Mouse (Mus musculus): Measurements from ENCODE around the gene Dctn3. TPM values are rescaled to one million over a fixed set of nuclear protein-coding genes. Genes with fewer than 3 reads are reported as not detected.
A peak's percentile ranks its signal among the peaks of the same experiment; 100 is the strongest.

Gene Dctn3
- total and polyA plus RNA-seq, 3 experiments = 57.7 to 64.6 TPM; not detected in 1

- peak overlapping the region; percentile 75 for H3K9ac ChIP-seq (ENCODE audit: control insufficient read depth, low read depth, low read length, poor library complexity, severe bottlenecking)
Measured at GRCm38 (mm10) chr4:41756440-41756839, 33.5 kb upstream of the Dctn3 start.

GRCm38 (mm10) chr4:41755338-41756305, 32.7 kb upstream of the Dctn3 start, which contains the start of gene Sigmar1:
Gene Sigmar1, minus strand, starts transcription at chr4:41756157.
- Histone ChIP-seq H3K27ac (ENCODE audit: control insufficient read depth, low read depth, low read length) (peak within 1 kb of the TSS; percentile 70), H3K4me3 (ENCODE audit: control insufficient read depth in 1 of 2, insufficient read depth in 1 of 2, low read depth in 2 of 2, low read length in 2 of 2) (peak within 1 kb of the TSS; percentile 91 to 95), H3K4me1 (ENCODE audit: control insufficient read depth in 1 of 2, insufficient read depth in 2 of 2, low read length in 2 of 2) (peaks cover 2 to 7% of the 10 kb centered on the region in 2 experiments; a peak in 3 of 4 replicates), H3K27me3 (ENCODE audit: control insufficient read depth in 1 of 2, insufficient read depth in 2 of 2, low read length in 2 of 2) (no peaks in the 10 kb centered on the region), H3K9ac (ENCODE audit: control insufficient read depth, low read depth, low read length, poor library complexity, severe bottlenecking) (peak within 1 kb of the TSS; percentile 75), H3K79me2 (ENCODE audit: control insufficient read depth, insufficient read depth, low read length, poor library complexity) (peaks cover 1% of the 10 kb centered on the region; the same call in 1 of the 2 replicates), H3K36me3 (ENCODE audit: control insufficient read depth in 1 of 2, insufficient read depth in 2 of 2, low read length in 2 of 2) (no peaks in the 10 kb centered on the region; a peak in 1 of 4 replicates), H3K9me3 (replicated peaks; ENCODE audit: insufficient read depth, low read length) (no peaks in the 10 kb centered on the region)
- peak; percentile 91 for DNase-seq (ENCODE audit: low read depth, low spot score)
- peak; percentile 34 to 86; a peak in 3 of 4 replicates for TF ChIP-seq USF2 (IDR thresholded peaks at IDR 0.05; ENCODE audit: borderline replicate concordance in 1 of 2, insufficient read depth in 1 of 2, low read depth in 1 of 2, low read length in 2 of 2)
- 0 out of 2 replicates have a peak, but pooled peaks have one; percentile 8 for TF ChIP-seq MYC (IDR thresholded peaks at IDR 0.05; ENCODE audit: low read depth, low read length)
- no peak for TF ChIP-seq JUND (IDR thresholded peaks at IDR 0.05; ENCODE audit: low read depth, low read length)
- no peak for TF ChIP-seq NRF1 (IDR thresholded peaks at IDR 0.05; ENCODE audit: insufficient read depth, low read depth, low read length, poor library complexity, severe bottlenecking)
- TF ChIP-seq ZMIZ1 (IDR thresholded peaks at IDR 0.05; ENCODE audit: low read depth, low read length) = no peak
- TF ChIP-seq MXI1 (IDR thresholded peaks at IDR 0.05; ENCODE audit: low read depth, low read length) = peak; percentile 78
- peak; percentile 90 for TF ChIP-seq BHLHE40 (IDR thresholded peaks at IDR 0.05; ENCODE audit: borderline replicate concordance, low read depth, low read length)
- peak; percentile 88 for TF ChIP-seq ELF1 (IDR thresholded peaks at IDR 0.05; ENCODE audit: low read depth, low read length)
- TF ChIP-seq TAL1 (IDR thresholded peaks at IDR 0.05; ENCODE audit: low read length) = no peak
- no peak; the same call in 1 of the 2 replicates for TF ChIP-seq MEF2A (IDR thresholded peaks at IDR 0.05; ENCODE audit: extremely low read depth, insufficient replicate concordance, low read depth, low read length, poor library complexity, severe bottlenecking)
- TF ChIP-seq TCF12 (IDR thresholded peaks at IDR 0.05; ENCODE audit: low read depth, low read length) = peak; percentile 36; the same call in 1 of the 2 replicates
- TF ChIP-seq RAD21 (IDR thresholded peaks at IDR 0.05; ENCODE audit: low read depth, low read length) = peak; percentile 86
- no peak for TF ChIP-seq POLR2AphosphoS5 (IDR thresholded peaks at IDR 0.05; ENCODE audit: borderline replicate concordance, low read depth, low read length)
- no peak for TF ChIP-seq POLR2AphosphoS2 (IDR thresholded peaks at IDR 0.05; ENCODE audit: low read length)
- peak; percentile 58 to 69; a peak in 3 of 4 replicates for TF ChIP-seq POLR2A (IDR thresholded peaks at IDR 0.05; ENCODE audit: control insufficient read depth in 1 of 2, insufficient read depth in 1 of 2, low read depth in 1 of 2, low read length in 2 of 2, poor library complexity in 1 of 2)
- TF ChIP-seq GATA1 (IDR thresholded peaks at IDR 0.05; ENCODE audit: low read depth, low read length) = no peak
- TF ChIP-seq TBP (IDR thresholded peaks at IDR 0.05; ENCODE audit: low read depth, low read length) = no peak
- no peak for TF ChIP-seq EP300 (IDR thresholded peaks at IDR 0.05; ENCODE audit: low read depth in 1 of 2, low read length in 2 of 2)
- TF ChIP-seq CTCF (IDR thresholded peaks at IDR 0.05 in 2 of 3, conservative IDR thresholded peaks at IDR 0.05 in 1 of 3; ENCODE audit: control insufficient read depth in 1 of 3, insufficient read depth in 1 of 3, low read depth in 2 of 3, low read length in 3 of 3, poor library complexity in 1 of 3, severe bottlenecking in 1 of 3) = peak; percentile 67 to 93 (median 84)
- TF ChIP-seq CHD2 (IDR thresholded peaks at IDR 0.05; ENCODE audit: low read length) = no peak
- TF ChIP-seq ZC3H11A (IDR thresholded peaks at IDR 0.05; ENCODE audit: low read depth, low read length) = peak; percentile 72
- no peak for TF ChIP-seq MYB (IDR thresholded peaks at IDR 0.05; ENCODE audit: low read depth, low read length)
- no peak for TF ChIP-seq RCOR1 (IDR thresholded peaks at IDR 0.05; ENCODE audit: low read depth, low read length)
- peak; percentile 55; the same call in 1 of the 2 replicates for TF ChIP-seq UBTF (IDR thresholded peaks at IDR 0.05; ENCODE audit: borderline replicate concordance, insufficient read depth, low read depth, low read length)
- peak; percentile 83 for TF ChIP-seq SMC3 (IDR thresholded peaks at IDR 0.05; ENCODE audit: low read depth, low read length)

More at GRCm38 (mm10) chr4:41756440-41756839, 33.5 kb upstream of the Dctn3 start:
- TF ChIP-seq RAD21 (IDR thresholded peaks at IDR 0.05; ENCODE audit: low read depth, low read length) (no peak), ELF1 (IDR thresholded peaks at IDR 0.05; ENCODE audit: low read depth, low read length) (no peak), ZMIZ1 (IDR thresholded peaks at IDR 0.05; ENCODE audit: low read depth, low read length) (no peak), POLR2A (IDR thresholded peaks at IDR 0.05; ENCODE audit: control insufficient read depth in 1 of 2, insufficient read depth in 1 of 2, low read depth in 1 of 2, low read length in 2 of 2, poor library complexity in 1 of 2) (no peak), MYB (IDR thresholded peaks at IDR 0.05; ENCODE audit: low read depth, low read length) (no peak), USF1 (IDR thresholded peaks at IDR 0.05; ENCODE audit: low read depth, low read length) (no peak), CHD1 (IDR thresholded peaks at IDR 0.05; ENCODE audit: low read depth, low read length) (no peak)
- Histone ChIP-seq H3K36me3 (ENCODE audit: control insufficient read depth in 1 of 2, insufficient read depth in 2 of 2, low read length in 2 of 2) (peaks cover 0 to 5% of the 10 kb centered on the region in 2 experiments; a peak in 2 of 4 replicates), H3K4me3 (ENCODE audit: control insufficient read depth in 1 of 2, insufficient read depth in 1 of 2, low read depth in 2 of 2, low read length in 2 of 2) (peak overlapping the region; percentile 91 to 95; a peak in 3 of 4 replicates), H3K27ac (ENCODE audit: control insufficient read depth, low read depth, low read length) (no peak overlapping the region), H3K4me1 (ENCODE audit: control insufficient read depth in 1 of 2, insufficient read depth in 2 of 2, low read length in 2 of 2) (peaks cover 2 to 15% of the 10 kb centered on the region in 2 experiments; a peak in 3 of 4 replicates), H3K79me2 (ENCODE audit: control insufficient read depth, insufficient read depth, low read length, poor library complexity) (peaks cover 1% of the 10 kb centered on the region; the same call in 1 of the 2 replicates), H3K27me3 (ENCODE audit: control insufficient read depth in 1 of 2, insufficient read depth in 2 of 2, low read length in 2 of 2) (no peaks in the 10 kb centered on the region), H3K9me3 (replicated peaks; ENCODE audit: insufficient read depth, low read length) (no peaks in the 10 kb centered on the region)
- DNase-seq (ENCODE audit: low read depth, low spot score) = no peak
